Mouse (Mus musculus): ENCODE data around the gene Ppp1r36. TPM values are rescaled to one million over a fixed set of nuclear protein-coding genes. Genes with fewer than 3 reads are reported as not detected.

Ppp1r36 gene
- polyA plus RNA-seq, 1 experiment from 2014 or later: 0.30 TPM

Other genes with a start within 250 kb of the Ppp1r36 start
- gene Esr2, start 240.3 kb upstream of the Ppp1r36 start, polyA plus RNA-seq (2016; fragmentation: Nextera tagmentation; extraction: Ambion mirVana): 0.10 and 0.47 TPM in 2 replicates
- gene Tex21, start 170.8 kb upstream of the Ppp1r36 start, polyA plus RNA-seq (2016; fragmentation: Nextera tagmentation; extraction: Ambion mirVana): not detected in 2 replicates
- gene Mthfd1, start 162.2 kb upstream of the Ppp1r36 start, polyA plus RNA-seq (2016; fragmentation: Nextera tagmentation; extraction: Ambion mirVana): 108 and 110 TPM in 2 replicates
- 2.6 and 3.1 TPM in 2 replicates for gene Akap5, start 92.6 kb upstream of the Ppp1r36 start, polyA plus RNA-seq (2016; fragmentation: Nextera tagmentation; extraction: Ambion mirVana)
- 18.6 and 20.1 TPM in 2 replicates for gene Zbtb25, start 47.9 kb upstream of the Ppp1r36 start, polyA plus RNA-seq (2016; fragmentation: Nextera tagmentation; extraction: Ambion mirVana)
- gene Zbtb1, start 47.3 kb upstream of the Ppp1r36 start, polyA plus RNA-seq (2016; fragmentation: Nextera tagmentation; extraction: Ambion mirVana): 8.0 and 8.4 TPM in 2 replicates
- 3.1 and 3.7 TPM in 2 replicates for gene Hspa2, start 13.4 kb upstream of the Ppp1r36 start, polyA plus RNA-seq (2016; fragmentation: Nextera tagmentation; extraction: Ambion mirVana)
- 1.5 and 2.4 TPM in 2 replicates for gene Plekhg3, start 113.4 kb downstream of the Ppp1r36 start, polyA plus RNA-seq (2016; fragmentation: Nextera tagmentation; extraction: Ambion mirVana)